Mouse (Mus musculus) liver, embryonic 14.5 days (tissue): ENCODE measurements around the gene Smim24.

Experiments
- CTCF ChIP-seq: IDR thresholded peaks from 2 replicates; pipeline ENCODE4 v1.5.1; 2016; ENCODE audit warnings: antibody characterized with exemption, low read depth, control low read depth
- EP300 ChIP-seq: IDR thresholded peaks from 2 replicates; pipeline ENCODE4 v1.6.1; 2016; ENCODE audit warnings: antibody characterized with exemption, low read depth

GRCm38 (mm10) chr10:81430141-81430830 is 37.4 kb downstream of the Smim24 start:
- no peak for TF ChIP-seq CTCF
- no peak for TF ChIP-seq EP300
